ENCODE assay signal across 21 mouse cellular contexts in the genomic region with DNA sequence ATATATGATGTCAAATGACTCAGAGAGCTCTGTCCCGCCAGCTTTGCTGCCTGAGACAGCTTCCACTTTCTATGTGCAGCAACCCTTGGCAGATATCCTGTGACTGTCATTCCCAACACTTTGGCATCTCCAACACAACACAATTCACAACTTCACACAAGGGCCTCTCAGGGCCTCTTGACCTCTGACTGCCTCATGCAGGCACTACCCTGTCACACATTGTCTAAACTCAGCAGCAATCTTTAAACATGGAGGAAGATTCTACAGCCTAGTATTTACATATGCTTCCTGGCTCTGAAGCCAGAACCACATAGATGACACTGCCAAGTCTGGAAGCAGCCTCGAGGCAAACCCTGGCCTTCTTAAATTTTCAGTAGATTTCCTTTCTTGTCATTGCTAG.
"Had no signal": no experiment of that assay in that cellular context is flagged by ENCODE, and none has a peak within 500 bp of the region (broad histone marks: within the 10 kb centered on the region; RNA-seq: fewer than 3 reads in every experiment).

No protein-coding gene starts in this region.

- H3K4me3 ChIP-seq: limb, embryonic 12.5 days; limb, embryonic 15.5 days; neural tube, embryonic 12.5 days; neural tube, embryonic 15.5 days had no signal

- H3K36me3 ChIP-seq: limb, embryonic 12.5 days; limb, embryonic 15.5 days; neural tube, embryonic 12.5 days; neural tube, embryonic 15.5 days had no signal

- H3K27ac ChIP-seq: kidney, postnatal 0 days; limb, embryonic 12.5 days; limb, embryonic 15.5 days; liver, embryonic 14.5 days; neural tube, embryonic 12.5 days; neural tube, embryonic 15.5 days; stomach, postnatal 0 days had no signal

- H3K9me3 ChIP-seq: limb, embryonic 12.5 days; limb, embryonic 15.5 days; neural tube, embryonic 12.5 days; neural tube, embryonic 15.5 days had no signal

- DNase-seq: kidney, adult 2 months; kidney, postnatal 36 days; left cerebral cortex, postnatal 4 days; liver, postnatal 0 days; midbrain, embryonic 14.5 days; right cerebral cortex, adult 18-20 months; right cerebral cortex, postnatal 14 days; right cerebral cortex, postnatal 4 days; thymus, adult 2 months; thymus, postnatal 14 days; thymus, postnatal 4 days had no signal

- H3K9ac ChIP-seq: limb, embryonic 12.5 days; limb, embryonic 15.5 days; liver, embryonic 14.5 days; liver, postnatal 0 days; neural tube, embryonic 12.5 days; neural tube, embryonic 15.5 days had no signal

- ATAC-seq: intestine, postnatal 0 days; liver, postnatal 0 days had no signal

- H3K4me2 ChIP-seq: limb, embryonic 12.5 days; limb, embryonic 15.5 days; liver, embryonic 11.5 days; midbrain, embryonic 11.5 days; neural tube, embryonic 12.5 days; neural tube, embryonic 15.5 days had no signal

- H3K27me3 ChIP-seq: limb, embryonic 12.5 days; limb, embryonic 15.5 days; neural tube, embryonic 12.5 days; neural tube, embryonic 15.5 days had no signal

- H3K4me1 ChIP-seq: limb, embryonic 12.5 days; limb, embryonic 15.5 days; neural tube, embryonic 12.5 days; neural tube, embryonic 15.5 days had no signal
